Mouse (Mus musculus): ENCODE measurements at regions not wholly inside any gene's neighbourhood (a gene's known extent, or its start where the extent isn't known, plus 50 kb on each side); places are given as distances from the start of the nearest gene placed in this dataset.

DNA sequence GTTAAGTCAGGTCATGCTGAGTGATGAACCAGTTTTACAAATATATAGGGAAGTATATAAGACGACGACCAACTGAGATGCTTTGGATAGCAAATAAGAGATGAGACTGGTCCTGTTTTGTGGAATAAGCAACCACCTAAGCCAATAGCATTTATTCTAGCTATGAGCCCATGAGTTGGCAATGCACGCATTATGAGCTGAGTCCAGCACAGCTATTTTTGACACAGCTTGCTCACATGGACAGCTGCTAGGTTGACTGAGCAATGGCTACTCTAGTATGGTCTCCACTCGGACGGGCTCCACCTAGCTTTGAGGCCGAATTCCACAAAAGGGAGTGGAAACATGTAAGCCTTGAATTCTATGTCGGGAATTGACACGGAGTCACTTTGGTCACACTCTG, 146.1 kb upstream of the Dyrk2 start:
- DNase-seq (ENCODE audit: low spot score), result no peak

DNA sequence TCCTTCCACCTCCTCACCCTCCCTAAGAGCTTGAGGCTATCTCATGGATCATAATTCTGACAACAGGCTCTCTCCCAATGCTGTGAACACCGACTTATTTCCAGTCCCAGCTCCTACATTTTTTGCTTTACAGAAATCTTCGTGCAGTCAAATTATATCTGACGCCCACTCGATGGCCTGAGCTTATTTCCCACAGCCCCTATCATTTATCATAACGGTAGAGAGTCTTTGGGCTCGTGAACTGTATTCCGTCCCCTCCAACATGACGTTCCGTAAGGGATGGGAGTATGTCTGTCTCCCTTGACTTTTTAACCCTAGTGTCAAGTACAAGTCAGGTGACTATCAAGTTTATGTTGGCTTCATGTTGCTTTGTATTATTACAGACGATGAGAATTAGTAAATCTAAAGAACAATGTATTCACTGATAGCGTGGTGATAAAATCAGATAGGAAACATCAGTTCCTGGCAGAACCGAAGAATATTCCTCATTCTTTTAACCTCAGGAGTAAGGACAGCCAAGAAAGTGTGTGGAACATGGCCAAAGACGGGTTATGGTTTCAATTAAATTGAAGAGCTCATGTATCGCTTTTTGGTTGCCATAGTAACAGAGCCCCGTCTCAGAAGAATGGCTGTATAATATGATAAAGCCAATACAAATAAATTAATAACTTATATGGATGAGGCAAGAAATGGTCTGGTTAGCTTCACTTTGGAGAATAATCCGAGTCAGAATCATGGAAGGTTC, 145.5 kb upstream of the Dyrk2 start:
- DNase-seq (ENCODE audit: low spot score), result peak; percentile 50

- DNase-seq (ENCODE audit: low spot score), result no peak
These were observed 144.7 kb upstream of the Dyrk2 start for GRCm38 (mm10) chr10:119014731-119015130.

DNA sequence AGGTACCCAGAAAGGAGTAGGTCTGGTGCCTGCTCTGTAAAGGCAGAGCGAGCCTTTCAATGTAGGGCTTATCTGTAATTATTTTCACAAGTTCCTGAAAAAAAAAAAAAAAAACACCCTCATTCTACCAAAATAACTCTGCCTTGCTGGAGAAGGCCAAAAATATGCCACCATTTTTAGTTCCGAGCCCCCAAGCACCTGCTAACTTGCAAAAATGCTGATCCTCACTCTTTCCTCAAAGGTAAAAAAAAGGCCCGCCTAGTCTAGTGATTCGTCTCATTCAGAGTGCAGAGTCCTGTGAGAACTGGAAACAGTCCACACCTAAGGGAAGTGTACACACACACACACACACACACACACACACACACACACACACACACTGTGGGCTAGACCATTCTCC, 143.7 kb upstream of the Dyrk2 start:
- no peak for DNase-seq (ENCODE audit: low spot score)

DNA sequence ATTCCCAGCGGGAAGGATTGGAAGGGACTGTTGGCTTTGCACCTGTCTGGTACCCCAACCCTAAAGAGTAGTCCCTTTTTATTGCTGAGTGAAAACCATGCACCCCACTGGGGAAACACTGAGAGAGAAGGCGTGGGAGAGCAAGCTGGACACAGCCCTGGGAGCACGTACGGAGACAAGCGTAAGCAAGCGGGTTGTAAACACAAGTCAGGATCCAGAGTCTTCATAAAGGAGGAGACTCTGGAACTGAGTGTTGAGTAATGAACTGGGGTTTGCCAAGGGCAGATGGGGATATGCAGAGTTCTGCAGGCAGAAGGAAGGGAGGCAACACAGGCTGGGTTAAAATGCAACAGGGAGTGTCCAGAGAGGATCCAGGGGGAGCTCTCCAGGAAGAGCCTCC, 141.5 kb upstream of the Dyrk2 start:
- DNase-seq (ENCODE audit: low spot score), result peak; percentile 7

DNA sequence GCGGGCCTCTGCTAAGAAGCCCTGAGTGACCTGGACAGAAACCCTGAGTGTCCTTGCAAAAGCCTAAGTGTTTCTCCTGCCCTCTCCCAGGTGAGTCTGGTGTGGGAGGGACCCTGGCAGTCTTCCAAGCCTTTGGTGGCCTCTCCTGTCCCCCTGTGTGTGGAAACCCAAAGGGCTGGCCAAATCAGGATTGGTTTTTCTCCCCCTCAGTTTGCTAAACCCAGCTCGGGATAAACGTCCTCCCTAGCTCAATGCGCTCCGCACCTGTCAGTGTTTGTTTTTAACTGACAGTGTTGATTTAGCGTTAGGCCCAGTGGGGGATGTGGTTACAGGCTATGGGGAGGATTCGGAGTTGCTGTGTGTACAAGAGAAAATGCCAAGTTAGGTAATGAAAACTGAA, 140.9 kb upstream of the Dyrk2 start:
- DNase-seq (ENCODE audit: low spot score), result no peak

- DNase-seq (ENCODE audit: low spot score), result no peak
These were observed 137.0 kb upstream of the Dyrk2 start for GRCm38 (mm10) chr10:119006866-119007575.

GRCm38 (mm10) chr10:119005491-119005890, 135.5 kb upstream of the Dyrk2 start:
- no peak for DNase-seq (ENCODE audit: low spot score)

GRCm38 (mm10) chr10:119004426-119004825, 134.4 kb upstream of the Dyrk2 start:
- DNase-seq (ENCODE audit: low spot score), result no peak

DNA sequence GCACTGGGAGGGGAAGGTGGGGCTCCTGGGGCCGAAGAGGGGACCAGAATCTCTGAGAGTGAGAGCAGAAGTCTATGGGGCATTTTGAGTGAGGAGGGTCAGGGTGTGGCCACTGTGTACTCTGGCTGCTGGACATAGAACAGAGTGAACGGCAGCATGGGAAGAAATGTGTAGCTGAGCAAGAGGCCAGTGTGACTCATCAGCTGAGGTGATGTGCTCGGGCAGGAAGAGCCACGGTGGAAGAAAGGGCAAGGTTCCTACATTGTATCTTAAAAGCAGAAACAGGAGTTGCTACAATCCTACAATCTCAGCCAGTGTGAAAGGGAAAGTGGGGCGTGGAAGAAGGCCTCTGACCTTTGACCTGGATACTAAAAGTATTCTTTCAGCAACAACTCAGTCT, 133.8 kb upstream of the Dyrk2 start:
- peak; percentile 47 for DNase-seq (ENCODE audit: low spot score)

GRCm38 (mm10) chr10:119003042-119003441, 133.0 kb upstream of the Dyrk2 start:
- no peak for DNase-seq (ENCODE audit: low spot score)

GRCm38 (mm10) chr10:119001895-119002294, 131.9 kb upstream of the Dyrk2 start:
- no peak for DNase-seq (ENCODE audit: low spot score)

DNA sequence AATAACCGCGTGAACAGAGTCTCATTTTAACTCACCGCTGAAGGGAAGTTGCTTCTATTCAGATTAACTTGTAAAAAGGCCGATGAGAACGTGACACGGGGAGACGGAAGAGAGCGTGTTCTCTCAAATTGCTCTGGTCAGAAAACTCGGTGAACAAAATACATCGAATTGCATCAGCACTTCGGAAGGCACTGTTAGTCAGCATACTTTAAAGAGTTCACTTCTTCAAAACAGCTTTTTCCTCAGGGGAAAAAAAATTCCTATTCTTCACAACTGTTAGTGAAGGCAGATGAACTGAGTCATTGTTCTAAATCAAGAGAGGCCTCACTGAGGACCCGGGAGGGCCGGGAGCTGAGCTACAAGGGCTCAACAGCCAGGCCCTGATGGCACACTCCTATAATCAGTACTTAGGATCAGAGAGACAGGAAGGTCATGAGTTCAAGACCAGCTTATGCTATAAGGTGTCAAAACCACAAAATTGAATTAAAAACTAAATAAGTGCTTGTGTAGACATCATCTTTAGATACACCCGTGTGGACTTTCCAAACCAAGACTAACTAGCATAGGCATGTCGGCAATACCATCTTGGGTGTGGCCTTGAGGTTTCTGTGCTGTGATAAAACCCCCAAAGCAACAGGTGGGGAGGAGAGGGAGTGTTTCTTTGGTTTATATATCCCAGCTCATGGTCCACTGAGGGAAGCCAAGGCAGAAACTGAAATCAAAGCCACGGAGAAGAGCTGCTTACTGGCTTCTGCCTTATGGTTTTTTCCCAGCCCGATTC, 131.2 kb upstream of the Dyrk2 start:
- no peak for DNase-seq (ENCODE audit: low spot score)

DNA sequence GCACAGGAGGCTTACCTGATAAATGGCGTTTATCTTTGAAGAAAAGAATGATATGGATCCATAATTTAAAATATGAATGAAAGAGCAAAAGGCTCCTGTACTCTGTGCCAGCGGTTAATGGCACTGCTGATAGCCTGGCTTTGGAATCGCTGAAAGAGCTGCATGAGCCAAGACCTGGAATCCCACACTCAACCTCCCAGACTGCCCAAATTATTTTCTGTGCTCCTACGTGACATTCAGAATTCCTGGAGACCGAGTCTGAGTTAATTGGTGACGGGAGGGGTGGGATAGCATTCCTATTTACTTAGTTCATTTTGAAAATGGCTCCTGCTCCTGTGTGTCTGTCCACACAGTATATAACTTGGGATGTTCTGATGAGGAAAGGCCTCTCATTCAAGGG, 129.0 kb upstream of the Dyrk2 start:
- DNase-seq (ENCODE audit: low spot score), result no peak

GRCm38 (mm10) chr10:118997034-118997433, 127.0 kb upstream of the Dyrk2 start:
- no peak for DNase-seq (ENCODE audit: low spot score)

DNA sequence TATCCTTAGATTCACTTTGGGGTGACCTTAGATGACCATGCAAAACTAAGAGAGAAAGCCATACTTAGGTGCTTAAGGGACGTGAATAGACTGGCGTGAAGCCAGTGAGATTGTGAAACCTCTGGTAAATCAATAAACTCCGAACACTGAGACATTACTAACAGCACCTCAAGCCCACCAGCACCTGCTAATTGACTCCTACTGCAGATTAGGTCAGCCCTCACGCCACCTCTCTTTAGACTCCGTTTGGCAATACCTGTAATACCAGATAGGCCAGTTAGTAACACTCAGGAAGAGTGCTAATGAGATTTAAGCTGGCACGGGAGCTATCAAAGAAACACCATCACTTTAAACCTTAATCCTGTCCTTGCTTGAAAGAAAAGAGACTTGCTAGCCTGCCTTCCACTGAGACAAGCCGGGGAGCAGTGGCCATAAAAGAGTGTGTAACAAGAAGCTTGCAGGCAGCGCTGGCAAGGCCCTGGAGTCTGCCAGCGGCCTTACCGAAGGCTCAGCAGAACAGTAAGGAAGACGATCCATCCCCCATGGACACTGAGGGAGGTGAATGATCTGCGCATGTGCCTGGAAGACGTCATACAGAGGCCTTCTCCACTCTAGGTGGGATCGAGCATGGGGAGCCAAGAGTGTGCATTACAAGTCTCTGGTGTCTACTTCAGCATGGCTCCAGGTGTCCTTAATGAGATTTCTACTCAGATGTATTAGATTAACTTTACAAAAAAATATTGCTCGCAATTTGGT, 124.0 kb upstream of the Dyrk2 start:
- no peak for DNase-seq (ENCODE audit: low spot score)

DNA sequence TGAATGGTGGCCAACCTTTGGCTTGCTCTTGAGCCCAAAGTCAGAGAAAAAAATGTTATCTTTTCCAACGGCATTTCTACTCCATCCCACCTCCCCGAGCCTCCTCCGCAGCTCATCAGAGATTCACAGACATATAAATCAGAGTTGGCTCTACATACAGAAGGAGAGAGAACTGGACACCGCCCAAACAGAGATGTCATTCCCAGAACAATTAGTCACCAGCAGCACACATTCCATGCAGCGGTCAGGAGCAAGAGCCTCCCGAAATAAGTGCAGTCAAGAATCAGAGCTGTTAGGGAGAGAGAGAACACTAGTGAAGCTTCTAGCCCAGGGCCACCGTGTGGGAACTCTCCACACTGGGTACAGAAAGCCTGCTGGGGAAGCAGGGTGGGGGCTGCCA, 121.2 kb upstream of the Dyrk2 start:
- peak; percentile 61 for DNase-seq (ENCODE audit: low spot score)

DNA sequence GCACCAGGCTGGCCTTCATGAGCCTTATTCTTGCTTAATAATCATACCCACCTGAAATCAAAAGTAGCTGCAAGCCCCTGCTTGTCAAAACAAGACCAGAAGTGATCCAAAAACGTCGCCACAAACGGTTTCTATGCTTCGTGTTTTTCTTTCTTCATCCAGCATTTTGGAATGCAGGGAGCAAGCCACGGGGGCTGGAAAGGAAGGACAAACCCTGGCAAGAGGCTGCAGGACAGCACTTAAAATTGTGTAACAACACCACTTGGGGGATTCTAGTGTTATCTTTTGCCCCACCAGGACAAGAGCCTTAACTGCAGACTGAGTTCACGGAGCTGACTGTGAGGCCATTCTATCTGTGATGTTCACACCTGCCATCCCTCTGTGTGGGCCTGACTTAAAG, 120.5 kb upstream of the Dyrk2 start:
- no peak for DNase-seq (ENCODE audit: low spot score)

DNA sequence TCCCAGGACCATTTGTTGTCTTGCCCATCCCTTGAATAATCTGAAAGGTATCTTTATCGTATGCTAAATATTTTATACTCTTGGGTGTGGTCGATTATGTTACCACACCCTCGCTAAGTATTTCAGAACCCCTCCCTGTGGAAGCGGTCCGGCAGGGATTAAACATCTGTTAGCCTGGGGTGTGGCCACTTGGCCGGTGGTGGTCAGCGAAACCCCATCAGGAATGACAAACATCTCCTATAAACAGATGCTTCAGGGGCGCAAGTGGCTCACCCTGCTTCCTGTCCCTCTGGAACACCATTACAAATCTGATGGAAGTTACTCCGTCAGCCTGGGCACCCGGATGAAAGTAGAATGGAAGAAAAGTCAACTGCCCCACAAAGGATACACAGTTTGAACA, 119.8 kb upstream of the Dyrk2 start:
- no peak for DNase-seq (ENCODE audit: low spot score)

GRCm38 (mm10) chr10:118988249-118988648, 118.2 kb upstream of the Dyrk2 start:
- peak; percentile 29 for DNase-seq (ENCODE audit: low spot score)

DNA sequence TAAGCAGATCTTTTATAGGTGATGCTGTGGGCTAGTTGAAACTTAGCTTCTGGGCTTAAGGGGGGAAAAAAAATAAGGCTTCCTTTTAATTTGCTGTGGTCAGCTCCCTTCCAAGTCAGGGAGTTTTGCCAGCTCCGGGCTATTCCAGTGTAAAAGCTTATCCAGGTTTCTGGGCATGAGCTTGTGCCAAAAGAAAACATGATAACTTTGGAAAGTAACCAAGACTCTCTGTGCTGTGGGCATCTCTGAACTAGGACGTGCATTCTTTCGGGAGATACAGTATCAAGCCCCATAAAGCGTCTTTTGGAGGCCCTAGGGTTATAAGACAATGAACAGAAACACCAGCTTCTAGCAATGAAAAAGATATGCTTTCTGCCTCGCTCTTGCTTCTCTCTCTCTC, 114.6 kb upstream of the Dyrk2 start:
- DNase-seq (ENCODE audit: low spot score), result peak; percentile 46

DNA sequence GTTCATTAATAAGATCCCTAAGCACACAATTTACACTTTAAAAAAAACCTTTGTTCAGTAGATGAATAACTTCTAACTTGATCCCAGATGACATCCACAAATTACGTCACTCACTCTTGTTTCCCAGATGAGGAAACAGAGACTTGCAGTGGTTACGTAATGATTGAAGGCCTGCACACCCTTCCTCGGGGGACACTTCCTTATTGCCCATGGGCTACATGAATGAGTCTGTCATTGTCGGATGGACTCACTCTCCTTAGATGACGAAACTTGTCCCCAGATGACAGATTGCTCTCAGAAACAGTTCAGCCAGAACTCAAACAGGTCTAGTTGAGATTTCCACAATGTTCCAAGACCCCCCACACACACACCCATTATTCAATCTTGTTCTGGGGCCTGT, 111.4 kb upstream of the Dyrk2 start:
- DNase-seq (ENCODE audit: low spot score), result peak; percentile 14
